Mouse (Mus musculus) testis, adult 2 months (tissue): ENCODE results near the gene Cct8. TPM values are rescaled to one million over a fixed set of nuclear protein-coding genes. Genes with fewer than 3 reads are reported as not detected.

Source experiments
- H3K27ac ChIP-seq: fragments of 200-500 bp; 2 replicates; pipeline ENCODE4 v1.5.1; 2012; ENCODE audit warnings: low read depth, low read length; ENCODE audit not compliant: control insufficient read depth, insufficient read depth
- H3K27me3 ChIP-seq: fragments of 200-500 bp; 2 replicates; pipeline ENCODE4 v1.6.1; 2012; ENCODE audit warnings: mild to moderate bottlenecking, low read length, moderate library complexity; ENCODE audit not compliant: control insufficient read depth, insufficient read depth
- H3K36me3 ChIP-seq: fragments of 200-500 bp; 2 replicates; pipeline ENCODE4 v1.6.1; 2012; ENCODE audit warnings: mild to moderate bottlenecking, low read length; ENCODE audit not compliant: control insufficient read depth, insufficient read depth
- H3K4me1 ChIP-seq: fragments of 200-500 bp; 2 replicates; pipeline ENCODE4 v1.6.1; 2012; ENCODE audit warnings: low read length; ENCODE audit not compliant: control insufficient read depth, insufficient read depth
- H3K4me3 ChIP-seq: fragments of 200-500 bp; 2 replicates; pipeline ENCODE4 v1.5.1; 2012; ENCODE audit warnings: low read depth, mild to moderate bottlenecking, low read length, moderate library complexity, mixed read lengths; ENCODE audit not compliant: control insufficient read depth
- CTCF ChIP-seq: fragments of 200-500 bp; IDR thresholded peaks from 2 replicates; pipeline ENCODE4 v1.5.1; 2012; ENCODE audit warnings: low read depth, mild to moderate bottlenecking, inconsistent platforms, low read length, moderate library complexity; ENCODE audit not compliant: control insufficient read depth, insufficient read depth, insufficient replicate concordance
- POLR2A ChIP-seq: fragments of 200-500 bp; IDR thresholded peaks from 2 replicates; pipeline ENCODE4 v1.6.1; 2012; ENCODE audit warnings: low read depth, mild to moderate bottlenecking, inconsistent platforms, low read length, moderate library complexity; ENCODE audit not compliant: control insufficient read depth
- polyA plus RNA-seq: library from polyadenylated mRNA; depleted of rRNA; stranded (reverse); fragments of >200 nt; gene quantifications from 2 replicates; pipeline ENCODE4 v1.2.3, GENCODE M21; 2012

Cct8 gene
- polyA plus RNA-seq, 1 experiment = 57.1 TPM

DNA sequence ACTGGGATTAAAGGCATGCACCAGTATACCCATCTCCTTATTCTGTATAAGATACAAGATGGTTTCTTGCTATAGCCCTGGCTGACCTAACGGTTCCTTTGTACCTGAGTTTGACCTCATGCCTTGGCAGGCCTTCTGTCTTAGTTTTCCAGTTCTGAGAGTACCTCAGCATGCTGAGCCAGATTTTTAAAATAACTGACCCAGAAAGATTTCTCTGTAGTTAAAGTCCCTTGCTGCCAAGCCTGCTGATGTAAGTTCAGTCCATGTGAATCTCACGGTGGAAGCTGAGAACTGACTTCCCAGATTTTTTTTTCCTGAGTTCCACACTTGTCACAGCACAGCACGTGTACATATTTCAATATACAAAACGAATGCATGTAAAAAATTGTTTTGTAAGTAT lies 25.1 kb downstream of the Cct8 start:
- Histone ChIP-seq H3K27me3 (no peaks in the 10 kb centered on the region), H3K36me3 (peaks cover 7% of the 10 kb centered on the region), H3K27ac (no peak overlapping the region), H3K4me3 (no peak overlapping the region), H3K4me1 (no peaks in the 10 kb centered on the region)
- no peak for TF ChIP-seq POLR2A

DNA sequence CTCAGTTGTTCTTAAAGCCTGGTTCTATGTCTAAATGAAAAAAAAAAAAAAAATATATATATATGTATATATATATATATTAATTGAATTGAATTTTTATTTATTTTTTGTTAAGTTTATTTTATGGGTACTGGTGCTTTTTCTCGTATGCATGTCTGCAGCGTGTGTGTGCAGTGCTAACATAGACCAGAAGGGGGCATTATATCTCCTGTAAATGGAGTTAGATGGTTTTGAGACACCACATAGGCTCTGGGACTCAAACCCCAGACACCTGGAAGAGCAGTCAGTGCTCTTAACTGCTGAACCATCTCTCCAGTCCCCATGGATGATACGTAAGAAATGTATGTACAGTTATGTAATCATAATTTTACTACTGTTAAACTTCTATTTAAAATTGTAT lies 36.9 kb downstream of the Cct8 start:
- H3K27me3 ChIP-seq = no peaks in the 10 kb centered on the region
- no peaks in the 10 kb centered on the region; the same call in none of the 2 replicates for H3K36me3 ChIP-seq
- peaks cover 7% of the 10 kb centered on the region for H3K4me1 ChIP-seq
- no peak for TF ChIP-seq CTCF
- no peak for TF ChIP-seq POLR2A
- H3K4me3 ChIP-seq = no peak overlapping the region
- H3K27ac ChIP-seq = no peak overlapping the region

DNA sequence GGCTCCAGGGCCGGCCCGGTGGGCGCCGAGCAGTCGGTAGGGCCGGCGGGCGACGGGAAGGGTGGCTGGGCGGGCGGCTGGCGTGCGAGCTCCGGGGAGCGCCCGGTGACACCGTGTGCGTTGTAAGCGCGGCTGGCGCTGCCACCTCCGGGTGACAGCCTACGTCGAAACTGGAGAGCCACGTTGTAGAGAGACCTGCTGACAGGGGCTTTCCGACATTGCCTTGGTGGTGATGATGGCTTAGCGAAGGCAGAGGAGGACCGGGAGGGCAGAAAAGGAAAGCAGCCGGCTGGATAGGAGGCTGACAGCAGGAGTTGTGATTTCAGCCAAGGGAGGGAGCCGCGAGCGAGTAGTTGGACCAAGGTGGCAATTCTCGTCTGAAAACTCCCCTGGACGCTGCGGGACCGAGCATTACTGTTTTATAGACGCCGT lies 40.5 kb downstream of the Cct8 start:
- peak overlapping the region; percentile 94 for H3K4me3 ChIP-seq
- peaks cover 11% of the 10 kb centered on the region for H3K4me1 ChIP-seq
- no peak for TF ChIP-seq CTCF
- no peak for TF ChIP-seq POLR2A
- H3K27me3 ChIP-seq = no peaks in the 10 kb centered on the region
- peak overlapping the region; percentile 71 for H3K27ac ChIP-seq
- no peaks in the 10 kb centered on the region; the same call in 1 of the 2 replicates for H3K36me3 ChIP-seq

DNA sequence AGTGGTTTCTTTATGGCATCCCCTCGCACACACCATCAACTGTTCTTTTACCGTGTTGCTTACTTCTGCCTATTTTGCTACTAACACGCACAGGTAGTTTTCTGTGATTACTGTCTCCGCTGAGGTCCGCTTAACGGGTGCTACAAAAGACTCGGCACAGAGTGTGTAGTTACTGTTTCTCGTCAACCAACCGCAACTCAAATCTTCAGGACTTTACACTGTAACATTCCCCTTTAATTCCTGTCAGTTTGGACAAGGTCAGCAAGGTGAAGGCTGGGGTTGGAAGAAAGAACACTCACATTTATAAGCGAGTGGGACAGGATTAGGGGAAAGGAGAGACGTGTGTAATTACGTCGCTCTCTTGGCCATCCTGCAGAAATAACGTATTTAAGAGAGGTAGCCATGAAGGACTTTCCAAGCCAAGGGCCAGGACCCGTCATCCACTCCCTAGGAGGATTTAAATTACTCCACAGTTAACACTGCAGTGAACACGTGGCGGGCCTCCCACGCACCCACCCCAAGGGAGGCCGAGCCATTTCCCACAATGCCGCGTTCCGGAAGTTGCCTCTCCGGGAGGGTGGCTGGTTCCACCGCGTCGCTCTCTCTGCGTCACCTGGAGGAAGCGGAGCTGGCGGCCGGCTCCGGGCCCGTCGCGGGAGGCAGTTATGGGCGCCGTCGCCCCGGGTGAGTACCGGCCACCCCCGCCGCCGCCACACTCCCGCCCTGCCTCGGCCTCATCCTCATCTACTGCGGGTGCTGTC lies 41.1 kb downstream of the Cct8 start, which contains the start of gene Usp16:
Usp16 (plus strand) TSS at position 285 of the 761 bp plus-strand sequence.
- TF ChIP-seq CTCF (no peak), POLR2A (peak; percentile 93)
- Histone ChIP-seq H3K4me1 (peaks cover 11% of the 10 kb centered on the region), H3K4me3 (peak within 1 kb of the TSS; percentile 94), H3K27ac (peak within 1 kb of the TSS; percentile 82), H3K36me3 (no peaks in the 10 kb centered on the region; the same call in 1 of the 2 replicates), H3K27me3 (no peaks in the 10 kb centered on the region)

DNA sequence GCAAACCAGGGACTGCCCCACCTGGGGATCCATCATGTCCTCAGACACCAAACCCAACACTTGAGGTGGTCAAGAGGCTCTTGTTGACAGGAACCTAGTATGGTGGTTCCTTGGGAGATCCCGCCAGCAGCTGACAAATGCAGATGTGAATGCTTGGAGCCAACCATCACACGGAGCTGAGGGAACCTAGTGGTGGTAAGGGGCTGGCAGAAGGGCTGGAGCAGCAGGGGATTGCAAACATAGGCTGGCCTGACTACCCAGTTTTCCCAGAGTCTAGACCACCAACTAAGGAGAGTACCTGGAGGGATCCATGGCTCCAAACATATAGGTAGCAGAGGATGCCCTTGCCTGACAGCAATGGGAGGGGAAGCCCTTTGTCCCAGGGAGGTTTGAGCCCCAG lies 42.4 kb downstream of the Cct8 start:
- TF ChIP-seq CTCF = no peak
- Histone ChIP-seq H3K27me3 (no peaks in the 10 kb centered on the region), H3K27ac (no peak overlapping the region), H3K36me3 (no peaks in the 10 kb centered on the region), H3K4me1 (peaks cover 11% of the 10 kb centered on the region), H3K4me3 (peak overlapping the region; percentile 30; the same call in 1 of the 2 replicates)

DNA sequence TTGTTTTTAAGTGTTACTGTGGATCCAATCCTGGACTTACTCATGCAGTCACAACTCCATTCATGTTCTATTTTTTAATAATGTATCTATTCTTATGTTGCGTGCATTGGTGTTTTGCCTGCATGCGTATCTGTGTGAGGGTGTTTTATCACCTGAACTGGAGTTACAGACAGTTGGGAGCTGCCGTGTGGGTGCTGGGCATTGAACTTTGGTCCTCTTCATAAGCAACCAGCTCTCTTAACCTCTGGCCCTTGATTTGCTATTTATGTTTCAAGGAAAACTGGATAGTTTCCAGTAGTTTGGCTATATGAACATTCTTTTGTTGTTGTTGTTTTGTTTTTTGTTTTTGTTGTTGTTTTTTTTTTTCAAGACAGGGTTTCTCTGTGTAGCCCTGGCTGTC lies 50.1 kb downstream of the Cct8 start:
- Histone ChIP-seq H3K36me3 (no peaks in the 10 kb centered on the region), H3K4me1 (peaks cover 6% of the 10 kb centered on the region), H3K27ac (no peak overlapping the region), H3K27me3 (no peaks in the 10 kb centered on the region), H3K4me3 (no peak overlapping the region)
- TF ChIP-seq CTCF = no peak
- TF ChIP-seq POLR2A = no peak

DNA sequence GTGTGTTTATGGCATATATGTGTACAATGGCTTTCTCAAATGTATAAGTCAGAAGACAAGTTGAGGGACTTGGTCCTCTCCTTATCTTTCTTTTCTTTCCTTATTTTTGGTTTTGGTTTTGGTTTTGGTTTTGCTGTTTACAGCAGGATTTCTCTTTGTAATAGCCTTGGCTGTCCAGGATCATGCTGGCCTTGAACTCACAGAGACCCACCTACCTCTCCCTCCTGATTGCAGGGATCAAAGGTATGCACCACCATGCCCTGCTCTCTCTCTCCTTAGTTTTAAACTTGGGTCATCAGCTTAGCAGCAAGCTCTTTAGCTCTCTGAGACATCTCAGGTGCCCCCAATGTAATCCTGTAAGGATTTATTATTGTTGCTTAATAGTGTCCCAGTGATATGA lies 50.6 kb downstream of the Cct8 start:
- Histone ChIP-seq H3K4me3 (no peak overlapping the region), H3K27ac (no peak overlapping the region), H3K27me3 (no peaks in the 10 kb centered on the region), H3K4me1 (peaks cover 8% of the 10 kb centered on the region), H3K36me3 (no peaks in the 10 kb centered on the region)
- no peak for TF ChIP-seq POLR2A
- no peak for TF ChIP-seq CTCF
